Mouse (Mus musculus) kidney, embryonic 16.5 days (tissue): ENCODE results near the gene BC030499. TPM values are rescaled to one million over a fixed set of nuclear protein-coding genes. Genes with fewer than 3 reads are reported as not detected.
A peak's percentile ranks its signal among the peaks of the same experiment; 100 is the strongest.

ENCODE experiments used
- ATAC-seq: fragments of 200-750 bp; cut with Nextera tagmentation; 2 replicates; pipeline ENCODE4 v1.8.0; 2017; ENCODE audit warnings: moderate TSS enrichment; ENCODE audit not compliant: low FRiP score, low TSS enrichment
- H3K27ac ChIP-seq: fragments of 300-500 bp; sonication (generic); 2 replicates; pipeline ENCODE4 v1.5.1; 2014; ENCODE audit warnings: low read length
- H3K27me3 ChIP-seq: fragments of 300-500 bp; sonication (generic); 2 replicates; pipeline ENCODE4 v1.6.1; 2014; ENCODE audit warnings: low read length, control low read depth, mixed read lengths; ENCODE audit not compliant: insufficient read depth
- H3K36me3 ChIP-seq: fragments of 300-500 bp; sonication (generic); 2 replicates; pipeline ENCODE4 v1.6.1; 2014; ENCODE audit warnings: low read length, control low read depth, mixed read lengths; ENCODE audit not compliant: insufficient read depth
- H3K4me1 ChIP-seq: fragments of 300-500 bp; sonication (generic); 2 replicates; pipeline ENCODE4 v1.6.1; 2014; ENCODE audit warnings: low read length, control low read depth, mixed read lengths; ENCODE audit not compliant: insufficient read depth
- H3K4me2 ChIP-seq: fragments of 300-500 bp; sonication (generic); replicated peaks from 2 replicates; pipeline ENCODE4 v1.6.1; 2014; ENCODE audit warnings: low read depth, low read length
- H3K4me3 ChIP-seq: fragments of 300-500 bp; sonication (generic); 2 replicates; pipeline ENCODE4 v1.5.1; 2014; ENCODE audit warnings: mild to moderate bottlenecking, low read length
- H3K9ac ChIP-seq: fragments of 300-500 bp; sonication (generic); replicated peaks from 2 replicates; pipeline ENCODE4 v1.6.1; 2014; ENCODE audit warnings: low read length
- H3K9me3 ChIP-seq: fragments of 300-500 bp; sonication (generic); 2 replicates; pipeline ENCODE4 v1.6.1; 2016; ENCODE audit warnings: low read length, control low read depth
- WGBS: fragments of 180-500 bp; shearing (Covaris S2); extraction: QIAGEN DNeasy Blood & Tissue Kit; methylation state at CpG from one replicate; pipeline ENCODE4 v1.1.7; 2014; 5-methylcytosine and 5-hydroxymethylcytosine counted together
- polyA plus RNA-seq: library from polyadenylated mRNA; unstranded; fragments of >200 nt; fragmentation: Nextera tagmentation; extraction: Ambion mirVana; gene quantifications from 2 replicates; pipeline ENCODE4 v1.2.1, GENCODE M21; 2015

Gene BC030499
- polyA plus RNA-seq, 1 experiment from 2014 or later: 0.30 TPM

DNA sequence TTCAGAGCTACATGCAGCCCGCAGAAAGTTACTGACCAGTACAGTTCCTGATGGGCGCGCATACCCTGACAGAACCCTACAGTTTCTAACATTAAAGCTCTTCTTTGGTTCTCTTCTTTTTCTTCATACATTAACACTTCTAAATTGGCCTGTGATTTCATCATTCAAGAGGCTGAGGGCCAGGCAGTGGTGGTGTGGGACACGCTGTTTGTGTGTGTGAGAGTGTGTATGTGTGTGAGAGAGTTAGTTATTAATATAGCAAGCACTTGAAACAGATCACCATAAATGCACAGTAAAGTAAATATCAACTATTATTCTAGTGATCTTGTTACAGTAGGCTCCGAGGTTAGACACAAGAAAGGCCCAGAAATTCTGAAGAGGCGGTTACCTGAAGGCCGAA is 10.3 kb downstream of the BC030499 start:
- Histone ChIP-seq H3K4me1 (0 out of 2 replicates have a peak, but pooled peaks cover 9% of the 10 kb centered on the region), H3K27ac (peak overlapping the region; percentile 61; the same call in 1 of the 2 replicates), H3K27me3 (no peaks in the 10 kb centered on the region), H3K36me3 (peaks cover 22% of the 10 kb centered on the region; the same call in 1 of the 2 replicates), H3K9me3 (no peaks in the 10 kb centered on the region), H3K4me3 (peak overlapping the region; percentile 76), H3K9ac (peak overlapping the region; percentile 69), H3K4me2 (peak overlapping the region; percentile 55)
- WGBS: 57% methylated on average over 7 of the region's 7 CpGs
- no peak for ATAC-seq

DNA sequence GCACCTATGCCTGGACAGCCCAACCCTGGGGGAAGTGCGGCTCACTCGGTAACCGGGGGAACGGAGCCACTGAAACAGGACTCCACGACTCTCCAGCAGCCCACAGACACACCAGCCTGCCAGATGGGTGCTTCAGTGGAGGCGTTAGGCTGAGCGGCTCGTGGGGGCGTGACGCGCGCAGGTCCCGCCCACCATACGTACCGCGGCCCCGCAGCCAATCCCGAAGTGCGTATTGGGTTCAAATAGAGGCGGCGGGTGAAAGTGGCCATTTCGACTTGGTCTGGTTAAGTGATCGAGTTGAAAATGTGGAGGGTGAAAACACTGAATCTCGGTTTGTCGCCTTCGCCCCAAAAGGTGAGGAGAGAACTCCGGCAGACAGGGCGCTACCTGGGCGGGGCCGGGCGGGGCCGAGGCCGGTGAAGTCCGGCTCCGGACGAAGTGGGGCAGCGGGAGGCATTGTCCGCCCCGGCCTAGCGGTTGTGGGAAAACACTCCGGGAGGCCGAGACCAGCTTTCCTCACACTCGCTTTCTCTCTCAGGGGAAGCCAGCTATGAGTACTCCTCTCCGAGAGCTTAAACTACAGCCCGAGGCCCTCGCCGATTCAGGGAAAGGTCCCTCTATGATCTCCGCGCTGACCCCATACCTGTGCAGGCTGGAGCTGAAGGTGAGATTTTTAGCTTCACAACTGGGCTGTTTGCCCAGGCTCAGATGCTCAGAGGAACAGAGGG is 10.9 kb downstream of the BC030499 start, which contains the start of gene Spag5:
Spag5 (plus strand) TSS at position 173 of the 728 bp plus-strand sequence.
- Histone ChIP-seq H3K4me1 (0 out of 2 replicates have a peak, but pooled peaks cover 13% of the 10 kb centered on the region), H3K27ac (peak within 1 kb of the TSS; percentile 73), H3K27me3 (no peaks in the 10 kb centered on the region), H3K9me3 (no peaks in the 10 kb centered on the region), H3K36me3 (peaks cover 22% of the 10 kb centered on the region; the same call in 1 of the 2 replicates), H3K9ac (peak within 1 kb of the TSS; percentile 77), H3K4me3 (peak within 1 kb of the TSS; percentile 76), H3K4me2 (peak within 1 kb of the TSS; percentile 55)
- ATAC-seq: peak; percentile 99
- WGBS: under 1% methylated on average over 49 of the region's 49 CpGs

DNA sequence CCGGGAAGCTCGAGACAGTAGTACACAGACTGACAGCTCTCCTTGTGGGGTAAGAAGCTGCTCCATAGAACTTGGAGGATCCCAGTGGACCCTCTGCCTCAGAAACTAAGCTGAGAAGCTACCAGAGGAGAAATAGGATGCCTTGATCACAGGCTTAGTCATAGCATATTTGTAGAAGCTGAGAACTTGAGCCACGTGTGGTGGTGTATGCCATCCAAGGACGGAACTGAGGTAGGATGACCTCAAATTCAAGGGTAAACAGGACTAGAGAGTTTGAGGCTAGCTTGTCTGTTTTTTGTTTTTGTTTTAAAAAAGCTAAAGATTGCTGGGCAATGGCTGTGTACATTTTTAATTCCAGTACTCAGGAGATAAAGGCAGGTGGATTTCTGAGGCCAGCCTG is 14.6 kb downstream of the BC030499 start:
- H3K4me3 ChIP-seq: no peak overlapping the region
- ATAC-seq: no peak
- 89% methylated on average over 4 of the region's 4 CpGs for WGBS
- H3K4me2 ChIP-seq: no peak overlapping the region
- no peak overlapping the region for H3K27ac ChIP-seq
- no peaks in the 10 kb centered on the region for H3K27me3 ChIP-seq
- peaks cover 39% of the 10 kb centered on the region for H3K36me3 ChIP-seq
- H3K9me3 ChIP-seq: no peaks in the 10 kb centered on the region
- H3K4me1 ChIP-seq: 0 out of 2 replicates have a peak, but pooled peaks cover 13% of the 10 kb centered on the region
- no peak overlapping the region for H3K9ac ChIP-seq

DNA sequence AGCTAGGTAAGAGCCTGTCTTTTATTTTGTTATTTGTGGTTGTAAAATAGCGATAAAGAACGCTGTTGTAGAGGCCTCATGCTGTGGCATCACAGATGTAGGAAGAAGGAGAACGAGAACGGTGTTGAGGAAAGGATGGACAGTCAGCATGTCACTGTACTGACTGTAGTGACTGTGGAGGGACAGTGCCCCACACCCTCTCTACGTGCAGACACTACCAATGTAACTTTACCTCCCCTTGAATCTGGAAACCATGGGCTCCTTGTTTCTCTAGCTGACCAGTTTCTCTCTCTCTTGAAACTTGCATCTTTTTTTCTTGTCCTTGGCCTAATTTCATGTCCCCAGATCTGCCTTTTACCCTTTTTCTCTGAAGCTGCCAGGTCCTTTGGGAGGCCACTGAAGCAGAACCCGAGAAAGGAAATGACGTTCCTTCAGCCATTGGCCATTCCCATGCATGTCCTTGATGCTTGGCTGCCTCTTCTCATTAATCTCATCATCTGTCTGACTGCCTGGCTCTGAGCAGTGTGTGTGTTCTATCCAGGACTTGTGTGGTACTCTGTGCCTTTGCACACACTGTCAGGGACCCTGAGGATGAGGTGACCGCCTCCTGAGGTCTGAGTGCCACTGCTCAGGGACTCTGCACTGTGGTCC is 20.3 kb downstream of the BC030499 start:
- no peak overlapping the region for H3K4me3 ChIP-seq
- H3K36me3 ChIP-seq: peaks cover 45% of the 10 kb centered on the region
- H3K9me3 ChIP-seq: no peaks in the 10 kb centered on the region
- 0 out of 2 replicates have a peak, but pooled peaks have one; percentile 15 for ATAC-seq
- H3K27ac ChIP-seq: no peak overlapping the region
- WGBS: 76% methylated on average over 8 of the region's 8 CpGs
- no peak overlapping the region for H3K9ac ChIP-seq
- H3K4me1 ChIP-seq: 0 out of 2 replicates have a peak, but pooled peaks cover 3% of the 10 kb centered on the region
- H3K27me3 ChIP-seq: no peaks in the 10 kb centered on the region
- no peak overlapping the region for H3K4me2 ChIP-seq

DNA sequence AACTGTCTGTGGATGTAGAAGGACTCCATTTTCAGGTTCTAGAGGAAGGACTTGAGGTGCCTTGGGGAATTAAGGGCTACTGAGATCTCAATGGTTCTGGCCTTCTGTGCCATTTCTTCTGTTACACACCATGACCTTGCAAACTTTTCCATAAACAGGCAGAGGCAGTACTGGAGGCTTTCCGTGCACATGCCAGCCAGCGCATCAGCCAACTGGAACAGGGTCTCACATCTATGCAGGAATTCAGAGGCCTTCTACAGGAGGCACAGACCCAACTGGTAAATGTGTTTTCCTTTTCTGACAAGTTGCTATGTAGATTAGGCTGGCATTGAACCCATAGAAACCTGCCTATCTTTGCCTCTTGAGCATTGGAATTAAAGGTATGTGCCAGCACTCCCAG is 23.0 kb downstream of the BC030499 start:
- Histone ChIP-seq H3K9ac (no peak overlapping the region), H3K4me3 (no peak overlapping the region), H3K36me3 (peaks cover 59% of the 10 kb centered on the region), H3K4me1 (no peaks in the 10 kb centered on the region), H3K27me3 (no peaks in the 10 kb centered on the region), H3K4me2 (no peak overlapping the region), H3K9me3 (no peaks in the 10 kb centered on the region), H3K27ac (no peak overlapping the region)
- 87% methylated on average over 2 of the region's 2 CpGs for WGBS
- ATAC-seq: no peak

DNA sequence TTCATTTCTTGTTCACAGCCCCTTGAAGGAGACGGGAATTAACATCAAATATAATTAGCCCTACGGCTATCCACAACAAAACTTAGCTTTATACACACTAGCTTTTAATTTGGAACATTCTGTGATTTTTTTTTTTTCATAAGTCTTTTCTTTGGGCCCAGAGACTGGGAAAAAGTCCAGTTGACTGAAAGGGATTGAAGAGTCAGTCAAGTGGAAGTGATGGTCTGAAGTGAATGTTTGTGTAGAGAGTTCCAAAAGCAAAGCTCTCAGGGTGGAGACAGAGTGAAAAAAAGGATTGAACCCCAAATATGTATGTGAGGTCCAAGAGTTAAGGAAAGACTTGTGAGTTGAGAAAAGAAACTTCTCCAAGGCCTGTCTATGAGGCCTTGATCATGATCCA is 27.8 kb downstream of the BC030499 start:
- 88% methylated on average over 2 of the region's 2 CpGs for WGBS
- no peak for ATAC-seq

DNA sequence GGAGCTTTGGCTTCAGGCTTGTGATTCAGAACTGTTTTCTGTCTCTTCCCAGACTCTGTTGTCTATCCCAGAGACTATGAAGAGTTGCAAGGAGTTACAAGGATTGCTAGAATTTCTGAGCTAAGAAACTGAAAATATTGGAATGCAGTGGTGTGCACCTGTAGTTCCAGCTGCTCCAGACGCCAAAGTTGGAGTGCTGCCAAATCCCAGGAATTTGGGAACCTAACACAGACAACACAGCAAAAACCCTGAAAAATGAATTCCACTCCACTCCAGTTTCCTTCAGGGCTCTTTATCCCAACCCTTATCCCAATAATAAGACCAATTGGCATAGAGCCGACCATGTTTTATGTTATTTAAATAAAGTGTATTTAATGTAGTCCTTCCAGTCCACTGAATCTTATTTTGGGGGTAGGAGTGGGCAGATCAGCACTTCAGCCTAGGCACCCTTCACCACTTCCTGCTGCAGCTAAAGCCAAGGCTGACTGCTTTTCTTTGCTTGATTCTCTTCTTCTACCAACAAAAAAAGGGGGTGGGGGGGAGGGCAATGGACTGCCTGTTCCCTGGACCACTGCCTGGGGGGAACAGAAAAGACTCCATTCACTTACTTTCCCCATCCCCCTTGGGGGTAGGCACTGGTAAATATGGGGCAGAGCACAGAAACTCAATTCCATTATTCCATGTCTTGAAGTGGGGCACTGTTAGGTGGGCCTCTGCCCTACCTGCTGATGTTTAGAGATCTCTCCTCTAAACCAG is 31.6 kb downstream of the BC030499 start:
- Histone ChIP-seq H3K4me2 (peak overlapping the region; percentile 37; the same call in 1 of the 2 replicates), H3K9me3 (no peaks in the 10 kb centered on the region), H3K36me3 (peaks cover 42% of the 10 kb centered on the region), H3K9ac (no peak overlapping the region), H3K27me3 (no peaks in the 10 kb centered on the region), H3K4me1 (peaks cover 13% of the 10 kb centered on the region; the same call in 1 of the 2 replicates), H3K4me3 (no peak overlapping the region), H3K27ac (peak overlapping the region; percentile 13; the same call in 1 of the 2 replicates)
- no peak for ATAC-seq
- 57% methylated on average over 2 of the region's 2 CpGs for WGBS

More for the DNA sequence above, 27.8 kb downstream of the BC030499 start:
- Histone ChIP-seq H3K9me3 (no peaks in the 10 kb centered on the region), H3K36me3 (peaks cover 72% of the 10 kb centered on the region), H3K27ac (no peak overlapping the region), H3K27me3 (no peaks in the 10 kb centered on the region), H3K9ac (no peak overlapping the region), H3K4me3 (no peak overlapping the region), H3K4me2 (no peak overlapping the region), H3K4me1 (peaks cover 11% of the 10 kb centered on the region; the same call in 1 of the 2 replicates)

DNA sequence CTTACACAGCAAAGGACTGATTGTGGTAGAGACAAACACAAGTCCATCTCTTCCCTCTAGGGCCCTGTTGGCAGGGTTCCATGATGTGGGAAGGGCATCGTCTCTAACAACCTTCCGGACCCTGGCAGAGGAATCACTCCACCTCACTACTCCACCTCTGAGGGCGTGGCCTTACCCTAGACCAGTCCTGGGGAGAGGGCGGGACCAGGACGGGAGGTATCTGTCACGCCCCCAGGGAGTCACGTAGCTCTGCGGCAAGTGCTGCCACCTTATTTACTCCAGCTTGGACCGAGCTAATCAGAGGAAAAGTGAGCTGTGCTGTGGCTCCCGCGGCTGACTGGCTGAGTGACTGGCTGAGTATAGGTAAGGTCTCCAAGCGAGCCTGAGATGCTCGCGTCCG is 32.2 kb downstream of the BC030499 start, which contains the start of gene Aldoc:
Aldoc (plus strand) TSS at position 109 of the 400 bp plus-strand sequence.
- peaks cover 13% of the 10 kb centered on the region; the same call in 1 of the 2 replicates for H3K4me1 ChIP-seq

DNA sequence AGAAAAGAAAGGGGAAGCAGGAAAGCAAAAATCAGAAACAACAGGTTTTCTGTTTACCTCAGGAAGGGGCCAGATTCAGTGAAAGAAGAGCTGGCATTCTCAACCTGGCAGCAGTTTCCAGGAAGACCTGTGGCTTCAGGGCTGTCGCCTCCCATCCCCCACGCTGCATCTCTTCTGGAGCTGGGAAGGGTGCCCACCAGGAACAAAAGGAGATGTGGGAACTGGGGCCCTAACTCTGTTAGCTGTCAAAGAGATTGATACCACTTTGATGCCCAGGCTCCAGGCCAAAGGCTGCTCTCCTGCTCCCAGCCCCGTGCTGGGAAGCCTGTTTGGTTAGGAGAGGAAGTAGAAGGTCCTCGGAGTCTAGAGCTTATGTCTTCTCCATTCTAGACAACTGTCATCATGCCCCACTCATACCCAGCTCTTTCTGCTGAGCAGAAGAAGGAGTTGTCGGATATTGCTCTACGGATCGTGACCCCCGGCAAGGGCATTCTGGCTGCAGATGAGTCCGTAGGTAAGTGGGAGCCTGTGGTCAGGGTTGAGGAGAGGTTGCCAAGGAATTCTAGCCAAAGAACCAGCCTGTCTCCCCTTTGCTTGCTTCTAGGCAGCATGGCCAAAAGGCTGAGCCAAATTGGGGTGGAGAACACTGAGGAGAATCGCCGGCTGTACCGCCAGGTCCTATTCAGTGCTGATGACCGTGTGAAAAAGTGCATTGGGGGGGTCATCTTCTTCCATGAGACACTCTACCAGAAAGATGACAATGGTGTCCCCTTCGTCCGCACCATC is 33.6 kb downstream of the BC030499 start:
- peaks cover 17% of the 10 kb centered on the region; the same call in 1 of the 2 replicates for H3K4me1 ChIP-seq
- H3K27me3 ChIP-seq: no peaks in the 10 kb centered on the region
- H3K27ac ChIP-seq: no peak overlapping the region
- WGBS: 87% methylated on average over 15 of the region's 15 CpGs
- H3K4me3 ChIP-seq: no peak overlapping the region
- peaks cover 24% of the 10 kb centered on the region for H3K36me3 ChIP-seq
- H3K9ac ChIP-seq: no peak overlapping the region
- no peak for ATAC-seq
- no peak overlapping the region for H3K4me2 ChIP-seq
- no peaks in the 10 kb centered on the region for H3K9me3 ChIP-seq

More for the DNA sequence above, 32.2 kb downstream of the BC030499 start, which contains the start of gene Aldoc:
- Histone ChIP-seq H3K36me3 (peaks cover 35% of the 10 kb centered on the region), H3K27ac (peak within 1 kb of the TSS; percentile 13; the same call in 1 of the 2 replicates), H3K9ac (peak within 1 kb of the TSS; percentile 34), H3K4me3 (peak within 1 kb of the TSS; percentile 22; the same call in 1 of the 2 replicates), H3K4me2 (peak within 1 kb of the TSS; percentile 37), H3K9me3 (no peaks in the 10 kb centered on the region), H3K27me3 (no peaks in the 10 kb centered on the region)
- ATAC-seq: peak; percentile 96
- 6% methylated on average over 15 of the region's 15 CpGs for WGBS
